Mouse (Mus musculus) lung, adult 2 months (tissue): ENCODE results near the gene C130026I21Rik.
"Not testable (repeated sequence)": the region's sequence is repeated elsewhere in the genome, so short reads cannot be mapped to it uniquely, and the experiment has no call there.

Experiments
- CTCF ChIP-seq: fragments of 200-500 bp; IDR thresholded peaks from 2 replicates; pipeline ENCODE4 v1.5.1; 2011; ENCODE audit warnings: mild to moderate bottlenecking, low read length, control low read depth; ENCODE audit not compliant: insufficient read depth
- POLR2A ChIP-seq: fragments of 200-500 bp; IDR thresholded peaks from 2 replicates; pipeline ENCODE4 v1.6.1; 2011; ENCODE audit warnings: low read depth, mild to moderate bottlenecking, control low read depth, low read length, borderline replicate concordance; ENCODE audit errors: extremely low read depth

GRCm38 (mm10) chr1:85111572-85111971 is 158.8 kb downstream of the C130026I21Rik start:
- not testable (repeated sequence) for TF ChIP-seq CTCF, POLR2A
